Mouse (Mus musculus) CH12.LX (cell line): ENCODE measurements around the gene Smyd4.

Experiments used
- CHD2 ChIP-seq: IDR thresholded peaks from 2 replicates; pipeline ENCODE4 v1.6.1; 2011; ENCODE audit warnings: low read length, improper control_type of control experiment
- E2F4 ChIP-seq: IDR thresholded peaks from 2 replicates; pipeline ENCODE4 v1.6.1; 2011; ENCODE audit warnings: low read depth, low read length, improper control_type of control experiment; ENCODE audit not compliant: insufficient replicate concordance
- ELF1 ChIP-seq: IDR thresholded peaks from 2 replicates; pipeline ENCODE4 v1.6.1; 2014; ENCODE audit warnings: low read depth, mild to moderate bottlenecking, inconsistent platforms, low read length, improper control_type of control experiment
- EP300 ChIP-seq: IDR thresholded peaks from 2 replicates; pipeline ENCODE4 v1.6.1; 2011; ENCODE audit warnings: low read length, improper control_type of control experiment
- GABPA ChIP-seq: IDR thresholded peaks from 2 replicates; pipeline ENCODE4 v1.6.1; 2012; ENCODE audit warnings: low read depth, low read length, improper control_type of control experiment, inconsistent platforms; ENCODE audit not compliant: insufficient replicate concordance
- MAZ ChIP-seq: IDR thresholded peaks from 2 replicates; pipeline ENCODE4 v1.6.1; 2012; ENCODE audit warnings: low read depth, mild to moderate bottlenecking, inconsistent platforms, low read length, improper control_type of control experiment, moderate library complexity
- POLR2A ChIP-seq: IDR thresholded peaks from 2 replicates; pipeline ENCODE4 v1.6.1; 2011; ENCODE audit warnings: low read depth, mild to moderate bottlenecking, improper control_type of control experiment, low read length
- SIN3A ChIP-seq: IDR thresholded peaks from 2 replicates; pipeline ENCODE4 v1.6.1; 2012; ENCODE audit warnings: low read length, improper control_type of control experiment, inconsistent platforms
- USF1 ChIP-seq: IDR thresholded peaks from 2 replicates; pipeline ENCODE4 v1.6.1; 2014; ENCODE audit warnings: low read depth, mild to moderate bottlenecking, inconsistent platforms, low read length, improper control_type of control experiment
- ZC3H11A ChIP-seq: IDR thresholded peaks from 2 replicates; pipeline ENCODE4 v1.6.1; 2012; ENCODE audit warnings: low read depth, mild to moderate bottlenecking, inconsistent platforms, low read length, improper control_type of control experiment
- ZMIZ1 ChIP-seq: IDR thresholded peaks from 2 replicates; pipeline ENCODE4 v1.6.1; 2012; ENCODE audit warnings: low read depth, mild to moderate bottlenecking, inconsistent platforms, low read length, improper control_type of control experiment

- no peak for TF ChIP-seq CHD2
- TF ChIP-seq EP300: no peak
- TF ChIP-seq POLR2A: no peak
- 0 out of 2 replicates have a peak, but pooled peaks have one; percentile 11 for TF ChIP-seq USF1
- TF ChIP-seq E2F4: 0 out of 2 replicates have a peak, but pooled peaks have one; percentile 11
- no peak for TF ChIP-seq ELF1
- TF ChIP-seq ZC3H11A: no peak
- TF ChIP-seq GABPA: no peak
- no peak for TF ChIP-seq MAZ
- TF ChIP-seq ZMIZ1: no peak
- 0 out of 2 replicates have a peak, but pooled peaks have one; percentile 13 for TF ChIP-seq SIN3A
Observed at GRCm38 (mm10) chr11:75410591-75410990, 62.4 kb downstream of the Smyd4 start.
